In genomic region chr7:45700301-45701015, GRCm38 (mm10) we compare ENCODE assay signal across 8 mouse cellular contexts. TPM values are rescaled to one million over a fixed set of nuclear protein-coding genes. Genes with fewer than 3 reads are reported as not detected.
DNase-seq lines count a peak whose midpoint lies in the region; ATAC-seq and TF ChIP-seq lines count a peak whose summit lies in the region.

No protein-coding gene starts in this region.

- peak overlapping the region; percentile 91 for H3K4me2 ChIP-seq in limb, embryonic 13.5 days (replicated peaks)
- peak overlapping the region; percentile 88 for H3K4me2 ChIP-seq in midbrain, embryonic 15.5 days
- peak overlapping the region; percentile 61 for H3K4me2 ChIP-seq in stomach, postnatal 0 days (replicated peaks; ENCODE audit: low read depth)

- no peaks in the 10 kb centered on the region for H3K79me2 ChIP-seq in heart, adult 2 months (replicated peaks; ENCODE audit: control insufficient read depth, insufficient read depth, low read length)

- peak overlapping the region; percentile 48 for H3K27ac ChIP-seq in embryonic facial prominence, embryonic 10.5 days (replicated peaks)
- H3K27ac ChIP-seq in heart, adult 2 months: peak overlapping the region; percentile 47
- peak overlapping the region; percentile 9; the same call in 1 of the 2 replicates for H3K27ac ChIP-seq in kidney, adult 2 months (ENCODE audit: insufficient read depth, low read depth, low read length)
- H3K27ac ChIP-seq in limb, embryonic 13.5 days: no peak overlapping the region
- H3K27ac ChIP-seq in midbrain, embryonic 15.5 days: peak overlapping the region; percentile 85
- H3K27ac ChIP-seq in stomach, postnatal 0 days (replicated peaks): no peak overlapping the region

- no peak for ATAC-seq in limb, embryonic 13.5 days (ENCODE audit: low FRiP score, low read depth)
- peak; percentile 5 for ATAC-seq in midbrain, embryonic 15.5 days (replicated peaks)
- ATAC-seq in stomach, postnatal 0 days (ENCODE audit: low FRiP score, low TSS enrichment): no peak; the same call in 1 of the 2 replicates

- TF ChIP-seq POLR2A in heart, adult 2 months (IDR thresholded peaks at IDR 0.05; ENCODE audit: insufficient read depth, low read depth, low read length): no peak
- TF ChIP-seq POLR2A in kidney, adult 2 months (IDR thresholded peaks at IDR 0.05; ENCODE audit: low read depth, low read length): no peak

- DNase-seq in ovary, postnatal 36 days (ENCODE audit: low spot score): peak; percentile 65
- DNase-seq in ovary, adult 18-20 months (ENCODE audit: low spot score): no peak
- DNase-seq in embryonic facial prominence, embryonic 10.5 days (ENCODE audit: low spot score): peak; percentile 76
- peak; percentile 79 to 85 for DNase-seq in heart, adult 2 months
- DNase-seq in kidney, adult 2 months: peak; percentile 90
- peak; percentile 72 for DNase-seq in stomach, postnatal 0 days (ENCODE audit: low spot score)

- peak overlapping the region; percentile 59 for H3K4me3 ChIP-seq in embryonic facial prominence, embryonic 10.5 days
- peak overlapping the region; percentile 44 for H3K4me3 ChIP-seq in heart, adult 2 months
- peak overlapping the region; percentile 44 for H3K4me3 ChIP-seq in kidney, adult 2 months (ENCODE audit: insufficient read depth, low read depth, low read length)
- peak overlapping the region; percentile 50 for H3K4me3 ChIP-seq in limb, embryonic 13.5 days
- H3K4me3 ChIP-seq in midbrain, embryonic 15.5 days: peak overlapping the region; percentile 55
- peak overlapping the region; percentile 40 for H3K4me3 ChIP-seq in stomach, postnatal 0 days (ENCODE audit: low read depth, low read length)

- no peak for TF ChIP-seq CTCF in heart, adult 2 months (IDR thresholded peaks at IDR 0.05)
- no peak for TF ChIP-seq CTCF in kidney, adult 2 months (conservative IDR thresholded peaks at IDR 0.05; ENCODE audit: insufficient read depth, insufficient read length, low read depth, low read length)
- no peak for TF ChIP-seq CTCF in stomach, postnatal 0 days (IDR thresholded peaks at IDR 0.05; ENCODE audit: low read depth)

- H3K4me1 ChIP-seq in embryonic facial prominence, embryonic 10.5 days: peaks cover 52% of the 10 kb centered on the region
- H3K4me1 ChIP-seq in heart, adult 2 months (ENCODE audit: control insufficient read depth, insufficient read depth, low read length): peaks cover 9% of the 10 kb centered on the region
- H3K4me1 ChIP-seq in kidney, adult 2 months (ENCODE audit: control insufficient read depth, insufficient read depth, low read length): peaks cover 7% of the 10 kb centered on the region; the same call in 1 of the 2 replicates
- H3K4me1 ChIP-seq in limb, embryonic 13.5 days: peaks cover 36% of the 10 kb centered on the region
- peaks cover 52% of the 10 kb centered on the region for H3K4me1 ChIP-seq in midbrain, embryonic 15.5 days
- peaks cover 6% of the 10 kb centered on the region; the same call in 1 of the 2 replicates for H3K4me1 ChIP-seq in stomach, postnatal 0 days (replicated peaks; ENCODE audit: control insufficient read depth, insufficient read depth)

- WGBS in embryonic facial prominence, embryonic 10.5 days: 1% methylated on average over 20 of the region's 20 CpGs
- WGBS in heart, adult 2 months: under 1% methylated on average over 20 of the region's 20 CpGs
- 1% methylated on average over 20 of the region's 20 CpGs for WGBS in kidney, adult 2 months
- WGBS in limb, embryonic 13.5 days: under 1% methylated on average over 20 of the region's 20 CpGs
- WGBS in midbrain, embryonic 15.5 days: under 1% methylated on average over 20 of the region's 20 CpGs
- 2% methylated on average over 20 of the region's 20 CpGs for WGBS in stomach, postnatal 0 days

- H3K27me3 ChIP-seq in embryonic facial prominence, embryonic 10.5 days (replicated peaks; ENCODE audit: low read depth, poor library complexity, severe bottlenecking): peaks cover 46% of the 10 kb centered on the region
- H3K27me3 ChIP-seq in heart, adult 2 months (ENCODE audit: control insufficient read depth, insufficient read depth, low read length): 0 out of 2 replicates have a peak, but pooled peaks cover 3% of the 10 kb centered on the region
- peaks cover 3% of the 10 kb centered on the region; the same call in 1 of the 2 replicates for H3K27me3 ChIP-seq in kidney, adult 2 months (replicated peaks; ENCODE audit: control insufficient read depth, insufficient read depth, low read length)
- H3K27me3 ChIP-seq in limb, embryonic 13.5 days: peaks cover 30% of the 10 kb centered on the region
- no peaks in the 10 kb centered on the region for H3K27me3 ChIP-seq in midbrain, embryonic 15.5 days (replicated peaks)
- H3K27me3 ChIP-seq in stomach, postnatal 0 days (ENCODE audit: control insufficient read depth, insufficient read depth, low read length): no peaks in the 10 kb centered on the region

- intact Hi-C loops in heart, adult 2 months (cut with DNase I): loop anchor here (5.0 kb wide), 3 partner anchors 173 to 1148 kb away; partner anchors contain the start of genes Nr1h2, Plekha4 and Ppp1r15a

- H3K9ac ChIP-seq in heart, adult 2 months (ENCODE audit: low read depth, low read length): peak overlapping the region; percentile 68
- peak overlapping the region; percentile 74 for H3K9ac ChIP-seq in limb, embryonic 13.5 days
- peak overlapping the region; percentile 74 for H3K9ac ChIP-seq in midbrain, embryonic 15.5 days
- H3K9ac ChIP-seq in stomach, postnatal 0 days (ENCODE audit: low read length): peak overlapping the region; percentile 55; the same call in 1 of the 2 replicates

- no peak for TF ChIP-seq EP300 in heart, adult 2 months (IDR thresholded peaks at IDR 0.05; ENCODE audit: insufficient read depth, low read depth, low read length)
- no peak for TF ChIP-seq EP300 in stomach, postnatal 0 days (optimal IDR thresholded peaks at IDR 0.05)

- no peaks in the 10 kb centered on the region for H3K36me3 ChIP-seq in embryonic facial prominence, embryonic 10.5 days (replicated peaks)
- no peaks in the 10 kb centered on the region for H3K36me3 ChIP-seq in heart, adult 2 months (ENCODE audit: control insufficient read depth, insufficient read depth, low read length)
- H3K36me3 ChIP-seq in kidney, adult 2 months (ENCODE audit: control insufficient read depth, insufficient read depth, low read length): no peaks in the 10 kb centered on the region
- no peaks in the 10 kb centered on the region for H3K36me3 ChIP-seq in limb, embryonic 13.5 days
- H3K36me3 ChIP-seq in midbrain, embryonic 15.5 days (replicated peaks): no peaks in the 10 kb centered on the region
- H3K36me3 ChIP-seq in stomach, postnatal 0 days (ENCODE audit: control insufficient read depth, insufficient read depth, low read length): no peaks in the 10 kb centered on the region

- H3K9me3 ChIP-seq in embryonic facial prominence, embryonic 10.5 days: no peaks in the 10 kb centered on the region
- no peaks in the 10 kb centered on the region for H3K9me3 ChIP-seq in limb, embryonic 13.5 days
- no peaks in the 10 kb centered on the region for H3K9me3 ChIP-seq in midbrain, embryonic 15.5 days
- no peaks in the 10 kb centered on the region for H3K9me3 ChIP-seq in stomach, postnatal 0 days (ENCODE audit: control insufficient read depth, low read length)

RNA-seq across cellular contexts. Expression of gene Car11, which starts 0.8 kb away (rescaled TPM):
- polyA plus RNA-seq in embryonic facial prominence, embryonic 10.5 days (2016; fragmentation: Nextera tagmentation; extraction: Ambion mirVana): 8.5 and 9.1 TPM in 2 replicates
- 1 to 10 TPM; 5.2 to 6.8 TPM for total RNA-seq in heart, adult 2 months (2021)
- 10.6 and 14.4 TPM in 2 replicates for polyA plus RNA-seq in heart, adult 2 months (2012; rRNA removed)
- 8.1 and 8.3 TPM in 2 replicates for polyA plus RNA-seq in kidney, adult 2 months (2012; rRNA removed)
- 12.2 and 12.5 TPM in 2 replicates for polyA plus RNA-seq in limb, embryonic 13.5 days (2015; fragmentation: Nextera tagmentation; extraction: Ambion mirVana)
- polyA plus RNA-seq in midbrain, embryonic 15.5 days (2015; fragmentation: Nextera tagmentation; extraction: Ambion mirVana): 70.7 and 73.8 TPM in 2 replicates
- 2.7 and 4.4 TPM in 2 replicates for polyA plus RNA-seq in stomach, postnatal 0 days (2015; fragmentation: Nextera tagmentation; extraction: Ambion mirVana)

RNA-seq across cellular contexts. Expression of gene Dbp, which starts 4.4 kb away (rescaled TPM):
- 3.6 and 4.3 TPM in 2 replicates for polyA plus RNA-seq in embryonic facial prominence, embryonic 10.5 days (2016; fragmentation: Nextera tagmentation; extraction: Ambion mirVana)
- 100 to 1,000 TPM in 1 of 2 experiments, 1 to 10 TPM in 1; 6.4 to 134 TPM for total RNA-seq in heart, adult 2 months (2021)
- polyA plus RNA-seq in heart, adult 2 months (2012; rRNA removed): 49.3 and 93.6 TPM in 2 replicates
- polyA plus RNA-seq in kidney, adult 2 months (2012; rRNA removed): 106 and 116 TPM in 2 replicates
- polyA plus RNA-seq in limb, embryonic 13.5 days (2015; fragmentation: Nextera tagmentation; extraction: Ambion mirVana): 4.5 and 6.2 TPM in 2 replicates
- polyA plus RNA-seq in midbrain, embryonic 15.5 days (2015; fragmentation: Nextera tagmentation; extraction: Ambion mirVana): 3.3 and 3.8 TPM in 2 replicates
- polyA plus RNA-seq in stomach, postnatal 0 days (2015; fragmentation: Nextera tagmentation; extraction: Ambion mirVana): 8.8 and 12.6 TPM in 2 replicates

RNA-seq across cellular contexts. Expression of gene Sec1, which starts 6.3 kb away (rescaled TPM):
- 0.55 and 0.64 TPM in 2 replicates for polyA plus RNA-seq in embryonic facial prominence, embryonic 10.5 days (2016; fragmentation: Nextera tagmentation; extraction: Ambion mirVana)
- under 1 TPM; 0.16 to 0.25 TPM for total RNA-seq in heart, adult 2 months (2021)
- 0.16 and 0.41 TPM in 2 replicates for polyA plus RNA-seq in heart, adult 2 months (2012; rRNA removed)
- 0.22 and 0.23 TPM in 2 replicates for polyA plus RNA-seq in kidney, adult 2 months (2012; rRNA removed)
- polyA plus RNA-seq in limb, embryonic 13.5 days (2015; fragmentation: Nextera tagmentation; extraction: Ambion mirVana): 0.45 and 0.55 TPM in 2 replicates
- 0.34 and 0.36 TPM in 2 replicates for polyA plus RNA-seq in midbrain, embryonic 15.5 days (2015; fragmentation: Nextera tagmentation; extraction: Ambion mirVana)
- polyA plus RNA-seq in stomach, postnatal 0 days (2015; fragmentation: Nextera tagmentation; extraction: Ambion mirVana): 0.53 and 0.56 TPM in 2 replicates

RNA-seq across cellular contexts. Expression of gene Rpl18, which starts 14.8 kb away (rescaled TPM):
- 1,168 and 1,206 TPM in 2 replicates for polyA plus RNA-seq in embryonic facial prominence, embryonic 10.5 days (2016; fragmentation: Nextera tagmentation; extraction: Ambion mirVana)
- total RNA-seq in heart, adult 2 months (2021): 100 to 1,000 TPM; 496 to 617 TPM
- 580 and 697 TPM in 2 replicates for polyA plus RNA-seq in heart, adult 2 months (2012; rRNA removed)
- polyA plus RNA-seq in kidney, adult 2 months (2012; rRNA removed): 955 and 1,014 TPM in 2 replicates
- polyA plus RNA-seq in limb, embryonic 13.5 days (2015; fragmentation: Nextera tagmentation; extraction: Ambion mirVana): 1,016 and 1,039 TPM in 2 replicates
- polyA plus RNA-seq in midbrain, embryonic 15.5 days (2015; fragmentation: Nextera tagmentation; extraction: Ambion mirVana): 537 and 538 TPM in 2 replicates
- polyA plus RNA-seq in stomach, postnatal 0 days (2015; fragmentation: Nextera tagmentation; extraction: Ambion mirVana): 893 and 919 TPM in 2 replicates

RNA-seq across cellular contexts. Expression of gene Ntn5, which starts 16.6 kb away (rescaled TPM):
- 0.28 and 0.42 TPM in 2 replicates for polyA plus RNA-seq in embryonic facial prominence, embryonic 10.5 days (2016; fragmentation: Nextera tagmentation; extraction: Ambion mirVana)
- under 1 TPM; 0.18 to 0.26 TPM for total RNA-seq in heart, adult 2 months (2021)
- 0.47 TPM in 1 of 2 replicates, not detected in the other for polyA plus RNA-seq in heart, adult 2 months (2012; rRNA removed)
- 0.09 TPM in 1 of 2 replicates, not detected in the other for polyA plus RNA-seq in kidney, adult 2 months (2012; rRNA removed)
- 0.23 and 0.24 TPM in 2 replicates for polyA plus RNA-seq in limb, embryonic 13.5 days (2015; fragmentation: Nextera tagmentation; extraction: Ambion mirVana)
- polyA plus RNA-seq in midbrain, embryonic 15.5 days (2015; fragmentation: Nextera tagmentation; extraction: Ambion mirVana): 0.88 and 1.3 TPM in 2 replicates
- 0.41 and 0.45 TPM in 2 replicates for polyA plus RNA-seq in stomach, postnatal 0 days (2015; fragmentation: Nextera tagmentation; extraction: Ambion mirVana)

Comparison
In these comparisons a context has a peak if more than half of its experiments do, and no peak if none do; other contexts are left out.
1. H3K27ac ChIP-seq: peak in embryonic facial prominence, embryonic 10.5 days (single experiment), heart, adult 2 months (single experiment), kidney, adult 2 months (single experiment) and midbrain, embryonic 15.5 days (single experiment); none in limb, embryonic 13.5 days (single experiment) and stomach, postnatal 0 days (single experiment).
2. Peak in every context shown above with its lines, with median percentiles within 50 percentile points of each other: H3K4me3 ChIP-seq, H3K9ac ChIP-seq and H3K4me2 ChIP-seq.